Mouse (Mus musculus) lung, embryonic 16.5 days (tissue): ENCODE results near the gene Nup85. TPM values are rescaled to one million over a fixed set of nuclear protein-coding genes. Genes with fewer than 3 reads are reported as not detected.
A peak's percentile ranks its signal among the peaks of the same experiment; 100 is the strongest.

Experiments used
- ATAC-seq: fragments of 200-750 bp; cut with Nextera tagmentation; 2 replicates; pipeline ENCODE4 v1.8.0; 2017; ENCODE audit warnings: low read depth, mild to moderate bottlenecking, moderate library complexity
- H3K27ac ChIP-seq: fragments of 300-500 bp; sonication (generic); 2 replicates; pipeline ENCODE4 v1.5.1; 2014; ENCODE audit warnings: mild to moderate bottlenecking, control low read depth, low read length
- H3K27me3 ChIP-seq: fragments of 300-500 bp; sonication (generic); 2 replicates; pipeline ENCODE4 v1.6.1; 2014; ENCODE audit warnings: low read depth, low read length, mixed read lengths; ENCODE audit not compliant: control insufficient read depth, insufficient read depth
- H3K36me3 ChIP-seq: fragments of 300-500 bp; sonication (generic); 2 replicates; pipeline ENCODE4 v1.6.1; 2014; ENCODE audit warnings: low read length; ENCODE audit not compliant: control insufficient read depth, insufficient read depth
- H3K4me1 ChIP-seq: fragments of 300-500 bp; sonication (generic); replicated peaks from 2 replicates; pipeline ENCODE4 v1.6.1; 2014; ENCODE audit warnings: low read length, mixed read lengths; ENCODE audit not compliant: control insufficient read depth, insufficient read depth
- H3K4me2 ChIP-seq: fragments of 300-500 bp; sonication (generic); 2 replicates; pipeline ENCODE4 v1.6.1; 2014; ENCODE audit warnings: low read depth, low read length, control low read depth
- H3K4me3 ChIP-seq: fragments of 300-500 bp; sonication (generic); 2 replicates; pipeline ENCODE4 v1.5.1; 2014; ENCODE audit warnings: mild to moderate bottlenecking, low read length, control low read depth
- H3K9ac ChIP-seq: fragments of 300-500 bp; sonication (generic); 2 replicates; pipeline ENCODE4 v1.6.1; 2014; ENCODE audit warnings: low read length, control low read depth
- H3K9me3 ChIP-seq: fragments of 300-500 bp; sonication (generic); 2 replicates; pipeline ENCODE4 v1.6.1; 2016; ENCODE audit warnings: low read length; ENCODE audit not compliant: control insufficient read depth
- WGBS: fragments of 180-500 bp; shearing (Covaris S2); extraction: QIAGEN DNeasy Blood & Tissue Kit; methylation state at CpG from one replicate; pipeline ENCODE4 v1.1.7; 2014; 5-methylcytosine and 5-hydroxymethylcytosine counted together
- polyA plus RNA-seq: library from polyadenylated mRNA; unstranded; fragments of >200 nt; fragmentation: Nextera tagmentation; extraction: Ambion mirVana; gene quantifications from 2 replicates; pipeline ENCODE4 v1.2.1, GENCODE M21; 2015

Nup85 gene
- polyA plus RNA-seq, 1 experiment from 2014 or later = 165 TPM

DNA sequence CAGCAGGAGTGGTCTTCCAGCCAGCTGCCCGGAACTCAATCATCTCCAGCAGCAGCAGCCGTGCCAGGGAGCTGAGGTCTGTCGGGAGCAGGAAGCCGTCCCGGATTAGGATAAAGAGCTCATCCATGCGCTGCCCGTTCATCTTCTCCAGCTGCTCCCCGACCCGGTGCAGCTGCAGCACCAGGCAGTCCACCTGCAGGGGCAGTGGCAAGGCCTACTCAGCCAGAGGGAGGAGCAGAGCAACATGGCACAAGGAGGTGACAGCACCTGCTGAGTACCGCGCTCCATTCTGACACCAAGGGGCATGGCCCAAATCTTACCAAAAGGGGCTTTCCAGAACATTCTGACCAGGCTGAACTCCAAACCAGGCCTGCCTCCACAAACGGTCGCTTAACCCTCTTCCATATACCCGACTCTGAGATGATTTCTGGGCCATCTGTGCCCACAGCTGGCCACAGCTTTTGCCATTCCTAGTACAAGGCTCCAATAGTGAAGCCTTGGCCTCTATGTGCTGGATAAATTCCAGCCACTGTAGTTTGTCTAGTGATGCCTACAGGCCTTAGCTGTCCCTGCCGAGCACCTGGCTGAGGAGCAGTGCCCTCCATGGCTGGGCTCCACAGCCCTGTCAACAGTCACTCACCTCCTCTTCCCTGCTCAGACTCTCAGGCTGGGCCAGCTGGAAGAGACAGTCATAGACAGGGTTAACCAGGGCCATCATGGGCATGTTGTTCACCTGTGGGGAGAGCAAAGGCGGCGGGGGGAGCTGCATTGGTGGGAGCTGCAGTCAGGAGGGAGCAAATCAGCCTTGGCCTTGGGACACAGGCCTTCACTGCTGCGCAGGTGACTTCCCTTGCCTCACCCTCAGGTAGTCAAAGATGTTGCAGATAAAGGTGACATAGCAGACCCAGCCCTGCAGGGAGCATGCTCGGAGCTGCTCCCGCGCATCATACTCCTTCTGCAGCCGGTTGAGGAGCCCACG lies 44.5 kb downstream of the Nup85 start:
- 79% methylated on average over 23 of the region's 23 CpGs for WGBS
- Histone ChIP-seq H3K4me1 (peaks cover 19% of the 10 kb centered on the region), H3K27me3 (no peaks in the 10 kb centered on the region), H3K36me3 (peaks cover 27% of the 10 kb centered on the region), H3K27ac (no peak overlapping the region), H3K4me3 (no peak overlapping the region), H3K4me2 (no peak overlapping the region), H3K9me3 (no peaks in the 10 kb centered on the region), H3K9ac (no peak overlapping the region)
- ATAC-seq = no peak

DNA sequence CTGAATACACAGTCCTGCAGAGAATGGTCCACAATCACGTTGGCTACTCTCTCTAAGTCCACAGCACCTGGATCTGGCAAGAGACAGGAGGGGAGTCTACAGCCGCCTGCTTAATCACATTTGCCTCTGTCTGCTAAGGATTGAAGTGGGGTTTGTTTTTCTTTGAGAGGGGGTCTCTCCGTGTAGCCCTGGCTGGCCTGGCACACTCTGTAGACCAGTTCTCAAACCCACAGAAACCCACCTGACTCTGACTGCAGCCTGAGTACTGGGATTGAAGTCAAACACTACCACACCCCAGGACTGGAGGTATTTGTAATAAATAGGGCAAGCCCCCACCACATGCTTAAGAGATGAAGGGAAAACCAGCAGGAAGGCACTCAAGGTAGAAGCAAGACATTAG lies 45.3 kb downstream of the Nup85 start:
- WGBS = 54% methylated on average over 3 of the region's 3 CpGs
- ATAC-seq = no peak
- H3K9me3 ChIP-seq = no peaks in the 10 kb centered on the region
- no peak overlapping the region for H3K27ac ChIP-seq
- H3K4me3 ChIP-seq = no peak overlapping the region
- no peaks in the 10 kb centered on the region for H3K27me3 ChIP-seq
- peaks cover 27% of the 10 kb centered on the region for H3K36me3 ChIP-seq
- H3K9ac ChIP-seq = no peak overlapping the region
- H3K4me2 ChIP-seq = no peak overlapping the region
- H3K4me1 ChIP-seq = peaks cover 21% of the 10 kb centered on the region

DNA sequence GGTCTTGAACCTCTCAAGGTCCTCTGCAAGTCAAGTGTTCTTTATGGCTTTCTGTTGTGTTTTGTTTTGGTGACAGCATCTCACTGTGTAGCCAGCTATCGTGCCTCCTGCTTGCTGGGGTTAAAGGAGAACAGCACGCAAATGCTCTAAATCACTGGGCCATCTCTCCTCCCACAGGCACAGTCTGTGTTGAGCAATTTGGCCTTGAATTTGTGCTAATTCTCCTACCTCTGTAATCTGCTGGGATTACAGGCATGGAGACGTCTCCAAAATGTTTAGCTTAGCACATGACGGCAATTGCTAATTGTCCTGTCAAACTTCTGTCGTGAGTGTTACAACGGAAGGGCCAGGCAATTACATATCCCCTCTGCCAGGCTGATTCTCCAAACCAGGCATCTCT lies 46.9 kb downstream of the Nup85 start:
- Histone ChIP-seq H3K27me3 (no peaks in the 10 kb centered on the region), H3K36me3 (peaks cover 25% of the 10 kb centered on the region), H3K4me3 (no peak overlapping the region), H3K4me1 (peaks cover 14% of the 10 kb centered on the region), H3K27ac (no peak overlapping the region), H3K4me2 (no peak overlapping the region), H3K9me3 (no peaks in the 10 kb centered on the region), H3K9ac (no peak overlapping the region)
- ATAC-seq = no peak
- 61% methylated on average over 6 of the region's 6 CpGs for WGBS

DNA sequence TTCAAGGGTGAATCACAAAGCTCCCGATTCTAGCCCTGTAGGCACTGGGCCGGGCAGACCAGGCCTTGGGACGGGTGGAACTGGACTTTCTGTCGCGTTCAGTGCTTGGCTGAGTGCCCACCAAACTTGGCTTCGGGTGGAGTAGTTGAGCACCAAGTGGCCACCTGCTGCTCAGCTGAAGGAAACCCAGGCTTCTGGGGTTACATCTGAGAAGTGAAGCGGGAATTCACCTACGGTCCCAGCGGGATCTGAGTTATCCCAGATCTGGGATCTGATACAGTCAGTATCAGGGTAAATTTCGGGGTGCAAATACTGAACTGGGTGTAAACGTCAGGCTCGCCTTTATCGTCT lies 47.8 kb downstream of the Nup85 start:
- ATAC-seq = peak; percentile 36
- no peaks in the 10 kb centered on the region for H3K27me3 ChIP-seq
- peak overlapping the region; percentile 97 for H3K27ac ChIP-seq
- peak overlapping the region; percentile 93 for H3K4me2 ChIP-seq
- peak overlapping the region; percentile 87 for H3K4me3 ChIP-seq
- H3K9ac ChIP-seq = peak overlapping the region; percentile 90
- WGBS = under 1% methylated on average over 13 of the region's 13 CpGs
- peaks cover 14% of the 10 kb centered on the region for H3K4me1 ChIP-seq
- H3K9me3 ChIP-seq = no peaks in the 10 kb centered on the region
- peaks cover 19% of the 10 kb centered on the region for H3K36me3 ChIP-seq

DNA sequence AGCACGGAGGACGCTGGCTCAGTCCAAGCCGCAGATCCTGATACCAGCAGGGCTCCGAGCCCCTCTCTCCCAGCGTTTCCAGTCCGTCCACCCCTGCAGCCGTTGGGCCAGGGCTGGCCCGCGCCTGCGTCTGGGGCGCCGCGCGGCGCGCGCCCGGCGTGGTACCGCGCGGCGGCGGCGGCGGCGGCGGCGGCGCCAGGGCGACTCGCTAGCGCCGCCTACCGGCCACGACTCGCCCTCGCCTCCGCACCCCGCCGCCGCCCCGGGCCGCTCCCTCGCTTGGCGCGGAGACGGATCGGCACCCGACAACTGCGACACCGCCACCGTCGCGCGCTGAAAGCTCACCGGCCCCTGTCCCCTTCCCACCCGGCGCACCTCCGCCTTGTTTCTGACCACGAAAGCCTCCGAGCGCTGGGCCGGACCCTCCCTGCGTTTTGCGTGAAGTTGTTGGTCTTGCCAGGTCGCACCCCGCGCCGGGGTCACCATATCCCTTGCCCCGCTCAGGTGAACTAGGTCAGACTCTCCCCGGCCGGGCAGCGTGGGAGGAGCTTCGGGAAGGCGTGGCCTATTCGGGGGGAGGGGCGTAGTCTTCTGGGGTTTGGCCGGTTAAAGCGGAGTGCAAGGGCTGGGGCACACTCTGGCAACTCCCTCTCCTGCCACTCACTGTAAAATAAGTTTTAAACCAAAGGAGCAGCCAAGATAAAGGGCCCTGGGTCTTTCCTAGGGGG lies 48.3 kb downstream of the Nup85 start, which contains the start of gene Mif4gd:
TSS of gene Mif4gd (minus strand) at position 560 of the 728 bp plus-strand sequence.
- peak; percentile 89 for ATAC-seq
- under 1% methylated on average over 80 of the region's 80 CpGs for WGBS
- peak within 1 kb of the TSS; percentile 90 for H3K9ac ChIP-seq

DNA sequence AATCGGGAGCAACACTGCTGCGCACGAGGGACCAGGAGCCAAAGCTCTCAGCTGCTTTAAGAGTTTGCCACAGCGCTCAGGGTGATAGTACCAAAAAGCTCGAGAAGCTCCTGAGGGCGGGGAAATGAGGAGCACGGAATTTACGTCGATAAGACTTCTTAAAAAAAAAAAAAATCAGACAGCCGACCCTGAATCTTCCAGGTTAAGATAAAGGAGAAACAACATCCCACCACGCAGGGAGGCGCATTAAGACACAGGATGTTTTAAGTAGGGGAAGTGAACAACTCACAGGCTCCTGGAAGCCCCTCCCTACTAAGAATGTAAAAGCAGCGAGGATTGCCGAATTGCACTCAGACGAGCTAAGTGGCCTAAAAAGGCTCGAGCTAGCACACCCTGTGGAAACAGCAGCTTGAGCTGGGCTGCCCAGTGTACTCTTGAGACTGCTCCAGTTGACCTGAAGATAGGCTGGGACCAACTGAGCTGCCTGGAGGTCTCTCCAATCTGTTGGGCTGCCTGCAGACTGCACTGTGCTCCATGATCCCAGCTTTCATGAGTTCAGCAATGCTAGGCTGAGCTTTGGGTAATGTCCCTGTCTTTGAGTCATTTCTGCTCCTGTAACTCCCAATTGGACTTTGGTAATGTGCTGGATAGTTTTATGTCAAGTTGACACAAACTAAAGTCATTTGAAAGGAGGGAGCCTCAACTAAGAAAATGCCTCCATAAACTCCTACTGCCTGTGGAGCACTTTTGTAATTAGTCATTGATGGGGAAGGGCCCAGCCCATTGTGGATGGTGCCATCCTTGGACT lies 49.1 kb downstream of the Nup85 start:
- ATAC-seq = peak; percentile 29
- peak overlapping the region; percentile 93 for H3K4me2 ChIP-seq

More for the DNA sequence above, 48.3 kb downstream of the Nup85 start, which contains the start of gene Mif4gd:
- Histone ChIP-seq H3K9me3 (no peaks in the 10 kb centered on the region), H3K27ac (peak within 1 kb of the TSS; percentile 97), H3K36me3 (peaks cover 16% of the 10 kb centered on the region), H3K27me3 (no peaks in the 10 kb centered on the region), H3K4me3 (peak within 1 kb of the TSS; percentile 87), H3K4me2 (peak within 1 kb of the TSS; percentile 93), H3K4me1 (peaks cover 14% of the 10 kb centered on the region)

DNA sequence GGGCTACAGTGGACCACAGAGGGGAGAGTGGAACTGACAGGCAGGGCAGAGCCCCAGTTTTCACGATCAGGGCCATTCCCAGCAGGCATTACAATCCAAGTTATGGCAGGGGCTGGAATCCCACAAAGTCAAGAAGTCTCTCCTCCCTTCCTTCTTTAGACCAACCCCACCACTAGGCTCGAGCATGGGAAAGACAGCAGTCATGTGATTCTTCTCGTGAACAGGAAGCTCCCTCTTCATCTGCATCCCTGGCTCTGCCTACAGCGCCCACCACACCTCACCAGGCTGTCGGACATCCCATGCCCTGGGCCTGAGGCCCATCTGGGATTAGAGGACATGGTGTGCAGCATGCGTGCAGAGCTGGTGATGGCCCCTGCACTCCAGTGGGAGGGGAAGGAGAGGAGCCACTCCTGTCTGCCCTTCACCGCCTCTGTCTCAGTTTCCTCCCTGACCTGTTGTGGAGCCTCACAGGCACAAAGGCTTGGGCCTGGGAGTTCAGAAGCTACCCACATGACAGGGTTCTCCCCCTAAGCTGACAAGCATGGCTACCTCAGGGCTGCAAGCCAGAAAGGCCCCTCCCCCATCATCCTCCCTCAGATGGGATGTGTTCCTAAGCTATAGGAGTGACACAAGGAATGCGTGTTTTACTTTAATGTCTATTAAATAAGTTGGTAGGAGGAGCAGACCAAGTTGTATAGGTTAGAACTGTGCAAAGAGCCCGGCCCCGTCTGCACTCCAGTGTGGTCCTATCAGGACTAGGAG lies 50.3 kb downstream of the Nup85 start:
- Histone ChIP-seq H3K27me3 (no peaks in the 10 kb centered on the region), H3K27ac (no peak overlapping the region), H3K4me3 (no peak overlapping the region), H3K4me2 (no peak overlapping the region), H3K9me3 (no peaks in the 10 kb centered on the region), H3K36me3 (0 out of 2 replicates have a peak, but pooled peaks cover 3% of the 10 kb centered on the region), H3K4me1 (peaks cover 14% of the 10 kb centered on the region), H3K9ac (no peak overlapping the region)
- ATAC-seq = no peak
- WGBS = 79% methylated on average over 10 of the region's 10 CpGs

More for the DNA sequence above, 49.1 kb downstream of the Nup85 start:
- Histone ChIP-seq H3K4me3 (peak overlapping the region; percentile 87), H3K4me1 (peaks cover 14% of the 10 kb centered on the region), H3K36me3 (peaks cover 9% of the 10 kb centered on the region; the same call in 1 of the 2 replicates), H3K9me3 (no peaks in the 10 kb centered on the region), H3K27ac (peak overlapping the region; percentile 97), H3K9ac (peak overlapping the region; percentile 90), H3K27me3 (no peaks in the 10 kb centered on the region)
- under 1% methylated on average over 16 of the region's 16 CpGs for WGBS

DNA sequence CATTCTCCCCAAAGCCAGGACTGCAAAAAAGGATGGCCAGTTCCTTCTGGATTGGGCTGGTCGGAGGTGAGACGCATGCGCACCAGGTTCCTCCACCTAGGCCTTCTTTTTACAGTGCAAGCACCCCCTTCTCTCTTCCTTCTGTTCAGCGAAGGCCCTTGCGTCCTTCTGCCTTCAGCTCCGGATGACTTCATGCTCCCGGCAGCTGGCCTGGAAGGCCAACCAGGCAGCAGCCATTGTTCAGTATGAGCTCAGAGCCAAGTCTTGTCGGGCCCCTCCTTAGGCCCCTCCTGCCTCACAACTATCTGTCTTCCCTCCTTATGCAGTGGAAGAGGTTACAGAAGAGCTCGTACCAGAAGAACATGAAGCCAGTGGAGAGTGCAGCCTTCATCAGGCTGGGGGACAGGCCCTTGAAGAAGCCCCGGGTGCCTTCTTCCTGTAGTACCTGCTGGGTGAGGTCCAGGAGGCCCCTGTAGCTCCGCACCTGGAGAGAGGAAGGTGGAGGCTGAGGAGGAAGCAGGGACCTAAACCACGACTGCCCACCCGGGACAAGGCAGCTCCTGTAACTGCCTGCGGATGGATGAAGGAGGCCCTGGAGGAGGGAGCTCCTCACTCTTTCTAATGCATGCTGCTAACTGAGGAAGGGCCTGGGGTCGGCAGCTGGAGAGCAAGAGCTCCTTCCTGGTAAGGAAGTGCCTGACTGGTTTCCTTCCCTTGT lies 51.0 kb downstream of the Nup85 start:
- H3K27ac ChIP-seq = no peak overlapping the region; the same call in 1 of the 2 replicates
- 0 out of 2 replicates have a peak, but pooled peaks cover 4% of the 10 kb centered on the region for H3K36me3 ChIP-seq
- WGBS = 73% methylated on average over 15 of the region's 15 CpGs
- ATAC-seq = no peak
- peak overlapping the region; percentile 18; the same call in 1 of the 2 replicates for H3K9ac ChIP-seq
- no peak overlapping the region for H3K4me3 ChIP-seq
- H3K9me3 ChIP-seq = no peaks in the 10 kb centered on the region
- peaks cover 14% of the 10 kb centered on the region for H3K4me1 ChIP-seq
- H3K4me2 ChIP-seq = no peak overlapping the region
- H3K27me3 ChIP-seq = no peaks in the 10 kb centered on the region
